Mouse (Mus musculus) hindlimb bud, embryonic 11.5 days (tissue): ENCODE results near the gene Parp8.
A peak's percentile ranks its signal among the peaks of the same experiment; 100 is the strongest.

Source experiments
- DNase-seq: peaks from one replicate; pipeline ENCODE4 v3.0.0-alpha.2; 2012; ENCODE audit warnings: low read depth, low spot score; ENCODE audit errors: extremely low spot score

The Parp8 gene

DNA sequence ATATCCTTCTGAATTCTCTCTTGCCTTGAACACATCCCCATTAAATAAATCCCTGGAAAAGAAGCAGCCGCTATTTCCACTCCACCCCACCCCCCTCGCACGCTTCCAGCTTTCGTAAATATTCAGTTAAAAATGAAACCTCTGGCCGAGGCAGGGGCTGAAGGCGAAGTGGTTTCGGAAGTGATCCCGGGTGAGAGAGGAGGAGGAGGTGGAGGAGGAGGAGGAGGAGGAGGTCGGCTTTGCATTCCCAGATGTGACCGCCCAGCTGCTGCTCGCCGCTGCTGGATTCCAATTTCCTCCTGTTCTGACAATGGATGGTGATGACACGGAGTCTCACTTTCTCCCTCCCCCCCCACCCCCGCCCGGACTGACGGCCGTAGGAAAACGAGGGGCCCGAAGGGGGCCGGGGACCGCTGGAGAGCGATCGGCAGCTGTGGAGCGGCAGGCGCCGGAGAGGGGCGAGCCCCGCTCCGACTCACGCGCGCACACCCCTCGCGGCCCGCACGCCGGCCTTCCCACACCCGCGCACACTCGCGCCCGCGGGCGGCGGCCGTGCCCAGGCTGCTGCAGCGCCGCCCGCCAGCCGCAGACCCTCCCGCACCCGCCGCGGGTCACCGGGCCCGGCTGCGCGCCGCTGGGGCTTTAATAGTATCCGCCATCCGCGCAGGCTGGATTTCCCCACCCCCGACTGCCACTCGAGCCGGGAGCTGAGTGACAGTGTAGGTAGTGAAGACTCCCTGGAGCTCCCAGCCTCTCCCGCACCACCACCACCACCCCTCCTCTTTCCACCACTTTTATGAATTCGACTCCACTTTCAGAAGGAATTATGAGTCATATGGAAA is at the start of gene Parp8:
Gene Parp8, minus strand, starts transcription at position 312 of the 842 bp plus-strand sequence.
- DNase-seq = no peak

DNA sequence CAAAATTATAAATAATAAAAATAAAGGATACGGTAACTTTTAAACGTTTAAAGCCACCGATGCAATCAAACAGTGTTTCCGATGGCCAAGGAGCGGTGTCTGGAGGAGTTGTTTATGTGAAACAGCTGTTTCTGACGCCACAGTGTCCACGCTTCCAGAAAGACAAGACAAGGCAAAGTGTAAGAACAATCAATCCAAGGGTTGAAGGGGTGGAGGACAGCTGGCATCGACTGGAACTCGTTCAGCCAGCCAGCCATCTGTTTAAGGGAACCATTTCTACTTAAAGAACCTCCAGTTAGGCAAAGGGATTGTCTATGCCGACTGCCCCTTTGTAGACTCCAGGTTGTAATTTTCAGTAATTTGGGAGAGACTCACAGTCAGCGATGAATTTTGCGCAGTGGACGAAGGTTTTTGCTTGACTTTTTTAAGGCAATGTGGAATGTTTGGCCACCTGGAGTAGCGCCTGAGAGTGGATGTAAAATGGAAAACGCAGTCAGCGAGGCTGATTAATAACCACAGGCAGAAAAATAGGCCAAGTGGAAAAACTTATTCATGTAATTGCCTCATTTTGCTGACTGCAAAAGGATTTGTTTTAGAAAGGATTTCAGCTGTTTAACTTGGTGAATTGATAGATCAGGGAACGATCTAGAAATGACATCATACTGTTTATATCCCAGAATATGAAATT is 37.4 kb upstream of the Parp8 start:
- DNase-seq = no peak

DNA sequence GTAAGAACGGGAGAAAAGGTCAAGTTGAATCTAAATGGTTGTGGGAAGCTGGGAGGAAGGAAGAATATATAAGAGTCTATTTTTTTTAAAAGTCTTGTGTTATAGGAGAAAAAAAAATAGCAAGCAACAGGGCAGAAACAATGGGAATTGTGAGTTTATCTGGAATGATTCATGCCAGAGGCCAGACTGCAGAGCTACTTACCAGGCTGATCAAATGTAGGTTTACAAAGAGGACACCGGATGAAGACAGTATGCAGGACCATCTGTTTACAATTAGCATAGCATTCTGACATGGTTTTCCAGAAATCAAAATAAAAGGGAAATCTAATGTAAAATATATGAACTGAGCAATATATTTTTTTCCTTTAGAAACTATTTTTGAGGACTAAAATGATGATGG is 31.1 kb upstream of the Parp8 start:
- no peak for DNase-seq

DNA sequence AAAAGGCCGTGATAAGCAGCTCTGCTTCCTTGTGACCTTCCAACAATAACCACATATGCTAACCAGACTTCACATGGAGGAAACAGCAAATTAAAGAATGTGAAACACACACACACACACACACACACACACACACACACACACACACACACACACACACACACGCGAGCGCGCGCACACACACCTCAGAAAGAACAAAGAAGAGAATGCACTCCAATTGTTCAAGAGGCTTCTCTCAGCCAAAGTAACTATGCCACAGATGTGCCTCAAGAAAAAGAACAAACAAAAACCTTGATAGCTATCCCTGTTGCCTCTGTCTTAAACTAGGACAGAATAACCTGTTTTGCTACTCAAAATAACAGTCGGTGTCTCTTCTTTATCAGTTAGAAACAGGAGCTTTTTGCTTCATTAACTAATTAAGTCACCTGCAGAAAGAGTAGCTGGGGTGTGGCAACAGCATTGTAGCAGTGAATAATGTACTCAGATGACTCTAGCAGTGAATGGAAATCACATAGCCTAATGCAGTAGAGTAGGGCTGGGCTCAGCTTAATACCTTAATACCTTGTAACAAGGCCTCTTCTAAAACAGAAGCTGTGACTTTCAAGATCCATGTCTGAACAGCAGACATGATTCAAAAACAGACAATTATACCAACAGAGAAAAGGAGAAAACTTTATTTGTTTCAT is 29.6 kb upstream of the Parp8 start:
- DNase-seq = no peak

DNA sequence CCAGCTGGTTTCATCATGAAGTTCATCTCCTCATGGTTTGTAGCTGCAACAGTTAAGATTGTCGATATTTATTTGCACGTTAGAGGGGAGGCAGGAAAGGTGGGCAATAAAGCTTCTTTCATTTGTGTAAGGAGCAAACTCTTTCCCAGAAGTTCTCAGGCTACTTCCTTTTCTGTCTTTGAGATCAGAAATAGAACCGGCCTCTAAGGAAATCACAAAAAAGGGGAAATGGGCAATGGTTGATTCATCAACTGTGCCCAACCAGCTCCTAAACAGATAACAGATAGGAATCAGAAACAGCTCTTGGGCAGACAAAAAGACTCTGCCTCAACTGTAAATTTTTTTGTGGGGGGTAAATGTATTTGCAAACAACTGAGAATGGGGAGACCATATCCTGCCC is 27.4 kb upstream of the Parp8 start:
- no peak for DNase-seq

DNA sequence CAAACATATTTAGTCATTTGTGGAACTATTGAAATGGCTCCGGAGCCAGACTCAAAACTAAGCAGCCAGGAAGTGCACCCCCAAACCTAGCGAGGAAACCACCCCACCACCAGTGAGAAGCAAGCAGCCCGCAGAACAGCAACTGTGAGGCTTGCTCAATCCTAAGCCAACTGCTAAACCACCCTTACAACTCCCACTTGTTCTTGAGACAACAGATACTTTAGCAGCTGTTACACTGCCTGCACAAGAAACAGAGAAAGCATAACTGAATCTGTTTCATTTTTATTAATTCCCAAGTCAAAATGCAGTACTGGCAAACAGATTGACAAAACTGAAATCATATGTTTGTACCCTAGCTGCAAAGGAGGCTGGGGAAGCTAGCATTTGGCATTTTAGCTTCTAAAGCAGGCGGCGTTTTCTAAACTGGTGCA is 23.2 kb upstream of the Parp8 start:
- DNase-seq = no peak

DNA sequence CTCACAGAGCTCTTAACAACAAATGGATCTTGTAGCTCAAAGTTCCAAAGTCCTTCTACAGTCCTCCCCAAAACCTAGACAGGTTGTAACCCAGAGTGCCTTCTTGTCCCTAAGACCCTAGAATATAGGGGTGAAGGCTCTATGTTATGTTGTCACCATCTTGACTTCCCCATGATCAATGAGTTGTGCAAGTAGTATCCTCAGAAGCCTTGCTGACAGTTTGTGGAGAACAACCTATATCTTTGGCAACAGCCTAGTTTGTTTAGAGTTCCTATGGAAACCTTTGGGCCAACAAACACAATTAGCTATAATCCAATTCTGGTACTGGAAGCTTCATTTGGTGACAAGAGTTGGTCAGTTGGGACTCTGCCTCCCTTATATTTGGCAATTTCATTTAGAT is 18.2 kb upstream of the Parp8 start:
- no peak for DNase-seq

DNA sequence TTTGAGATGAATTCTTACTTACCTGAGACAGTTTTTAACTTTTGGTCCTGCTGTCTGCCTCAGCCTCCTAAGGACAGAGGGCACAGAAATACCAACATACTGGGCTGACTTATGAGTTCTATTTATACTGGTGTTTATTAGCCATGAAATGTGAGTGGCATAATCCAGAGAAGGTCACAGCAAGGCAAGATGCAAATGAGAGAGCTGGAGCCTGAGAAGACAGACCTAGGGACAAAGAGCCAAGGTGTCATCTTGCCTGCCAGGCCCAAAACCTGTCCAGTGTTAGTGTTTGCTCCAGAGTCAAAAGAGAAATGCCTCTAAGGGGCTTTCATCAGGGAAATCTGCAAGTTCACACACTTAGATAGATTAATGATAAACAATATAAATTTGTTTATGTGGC is 15.7 kb upstream of the Parp8 start:
- no peak for DNase-seq

DNA sequence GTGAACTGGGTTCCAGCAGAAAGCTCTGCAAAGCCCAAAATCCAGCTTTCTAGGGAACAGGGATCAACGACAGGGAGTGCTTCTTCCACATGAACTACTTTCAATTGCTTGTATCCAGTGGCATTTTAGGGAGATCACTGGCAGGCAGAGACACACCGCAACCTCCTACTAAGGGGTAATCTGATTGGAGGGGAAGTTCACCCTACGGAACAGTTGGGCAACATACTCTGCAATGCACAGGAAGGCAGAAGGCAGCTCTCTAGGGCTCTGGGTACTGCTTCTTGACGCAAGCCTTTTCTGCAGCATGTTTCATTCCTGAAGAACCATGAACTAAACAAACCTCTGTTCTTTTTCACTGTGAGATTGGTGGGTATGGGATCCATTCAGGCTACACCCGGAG is 10.9 kb upstream of the Parp8 start:
- no peak for DNase-seq

DNA sequence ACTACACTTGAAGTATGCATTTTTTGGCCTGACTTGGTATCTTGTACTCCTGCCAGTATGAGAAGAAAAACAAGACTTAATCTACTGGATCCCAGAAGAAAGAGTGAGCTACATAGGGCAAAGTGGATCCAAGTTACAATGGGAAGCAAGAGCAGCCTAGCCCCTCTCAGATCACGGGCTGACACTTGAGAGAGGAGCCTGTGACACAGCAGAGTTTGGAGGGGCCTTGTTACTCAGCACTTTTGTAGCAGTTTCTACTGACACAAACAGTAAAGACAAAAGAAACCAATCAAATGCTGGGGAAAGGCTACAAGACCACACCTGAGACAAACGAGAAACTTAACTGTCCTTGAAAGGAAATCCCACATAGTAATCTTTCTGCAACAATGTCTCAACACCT is 9.8 kb upstream of the Parp8 start:
- no peak for DNase-seq

DNA sequence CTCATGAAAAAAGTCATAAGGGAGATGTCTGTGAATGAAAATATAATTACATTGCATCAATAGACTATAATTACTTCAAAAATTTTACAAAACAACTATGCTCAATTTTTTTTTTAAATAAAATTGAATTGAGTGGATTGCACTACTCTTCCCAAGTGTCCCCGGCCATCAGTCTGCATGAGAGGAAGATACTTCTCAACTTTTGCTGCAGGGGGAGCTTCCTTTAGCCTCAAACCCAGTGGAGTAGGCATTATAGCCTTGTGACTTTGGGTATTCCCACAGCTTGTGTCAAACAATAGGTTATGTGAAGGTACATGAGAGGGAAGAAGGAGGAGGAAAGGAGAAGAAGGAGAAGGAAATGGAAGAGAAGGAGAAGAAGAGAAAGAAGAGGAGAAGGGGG is 9.3 kb upstream of the Parp8 start:
- no peak for DNase-seq

DNA sequence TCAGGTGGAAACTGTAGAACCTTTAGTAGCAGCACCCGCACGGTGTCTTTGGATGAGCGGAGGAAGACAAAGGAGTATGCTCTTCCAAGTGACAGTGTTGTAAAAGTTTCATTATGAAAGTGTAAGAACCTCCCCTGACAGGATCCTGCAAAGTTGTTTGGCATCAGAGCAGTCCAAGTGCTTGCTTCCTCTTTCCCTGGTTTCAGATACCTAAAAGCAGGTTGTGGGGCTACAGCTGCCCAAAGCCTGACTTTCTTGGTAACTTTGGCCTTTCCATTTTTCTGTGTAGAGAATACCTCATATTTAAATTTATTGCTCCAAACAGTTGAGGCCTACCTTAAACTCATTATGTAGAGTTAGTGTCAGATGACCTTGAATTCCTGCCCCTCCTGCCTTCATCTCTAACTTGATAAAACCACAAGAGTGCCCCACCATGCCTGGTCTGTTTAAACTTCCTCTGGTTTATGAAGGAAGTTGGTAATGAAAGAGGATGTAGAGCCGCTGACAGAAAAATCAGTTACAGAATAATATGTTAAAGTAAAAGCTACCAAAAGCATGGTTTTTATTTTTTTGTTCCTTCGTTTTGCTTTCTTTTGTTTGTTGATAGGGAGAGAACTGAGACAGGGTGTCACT is 8.5 kb upstream of the Parp8 start:
- no peak for DNase-seq

DNA sequence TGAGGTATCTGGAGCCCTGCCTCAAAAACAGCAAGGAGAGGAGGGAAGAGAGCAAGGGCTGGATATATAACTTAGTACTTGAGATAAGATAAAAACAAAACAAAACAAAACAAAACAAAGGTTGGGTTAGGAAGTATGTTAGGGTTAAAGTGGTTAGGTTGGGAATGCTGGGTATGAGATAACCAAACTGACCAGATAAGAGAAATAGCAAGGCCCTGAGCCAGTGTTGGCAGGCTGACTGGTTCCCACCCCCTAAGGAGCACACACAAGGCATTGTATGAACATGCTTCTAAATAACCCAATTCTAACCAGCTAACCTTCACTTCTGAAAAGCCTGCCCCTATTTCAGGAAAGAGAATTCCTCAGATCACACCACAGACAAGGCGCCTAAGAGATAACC is 7.1 kb upstream of the Parp8 start:
- DNase-seq = no peak

DNA sequence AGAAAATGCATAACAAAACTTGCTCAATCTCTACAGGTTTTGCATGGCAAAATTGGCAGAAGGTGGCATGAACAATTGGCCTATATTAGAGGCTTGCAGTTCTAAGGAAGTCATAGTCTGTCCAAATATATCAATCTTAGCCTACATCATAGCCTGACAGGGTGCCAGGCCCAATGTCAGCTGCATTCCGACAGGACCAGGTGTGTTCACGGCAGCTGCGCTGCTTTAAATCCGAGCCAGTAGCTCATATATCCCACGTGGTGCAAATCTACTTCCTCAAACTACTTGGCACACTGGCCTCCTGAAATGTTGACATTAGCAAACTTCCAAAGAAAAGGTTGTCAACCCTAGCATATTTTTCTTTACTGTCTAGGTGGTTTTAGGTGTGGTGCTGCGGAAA is 6.2 kb upstream of the Parp8 start:
- DNase-seq = no peak

DNA sequence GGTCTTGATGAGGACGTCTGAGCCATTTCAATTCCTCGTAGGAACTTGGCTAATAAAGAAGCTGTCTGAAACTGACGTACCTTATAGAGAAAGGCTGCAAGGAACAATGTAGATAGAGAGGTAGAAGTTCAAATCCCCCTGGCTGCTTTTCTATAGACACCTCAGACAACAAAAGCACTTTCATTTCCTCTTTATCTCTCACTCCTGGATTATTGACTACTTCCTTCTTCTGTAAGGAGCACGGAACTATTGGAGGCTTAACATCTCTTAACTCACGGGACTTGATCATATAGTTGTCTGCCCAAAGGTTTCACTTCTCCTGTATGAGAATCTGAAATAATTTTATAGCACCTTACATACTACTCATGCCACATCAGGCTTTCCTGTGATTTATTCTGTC is 2.9 kb upstream of the Parp8 start:
- DNase-seq = no peak

DNA sequence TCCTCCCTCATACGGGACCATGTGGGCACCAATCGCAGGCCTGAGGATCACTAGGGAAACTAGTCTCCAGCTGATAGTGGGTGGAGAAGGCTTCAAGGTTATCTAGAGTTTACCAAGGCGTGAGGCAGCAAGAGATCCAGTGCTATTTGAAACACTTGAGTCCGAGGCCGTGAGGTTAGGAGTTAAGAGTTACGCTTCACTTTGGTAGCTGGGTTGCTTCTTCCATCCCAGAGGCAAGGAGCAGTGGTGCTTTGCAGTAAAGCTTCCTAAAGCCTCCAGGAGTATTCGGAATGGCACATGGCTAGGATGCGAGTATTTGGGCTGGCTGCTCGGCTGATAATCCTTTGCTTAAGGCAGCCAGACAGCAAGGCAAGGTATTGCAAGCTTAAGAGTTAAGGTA is 2.0 kb upstream of the Parp8 start:
- DNase-seq = no peak

DNA sequence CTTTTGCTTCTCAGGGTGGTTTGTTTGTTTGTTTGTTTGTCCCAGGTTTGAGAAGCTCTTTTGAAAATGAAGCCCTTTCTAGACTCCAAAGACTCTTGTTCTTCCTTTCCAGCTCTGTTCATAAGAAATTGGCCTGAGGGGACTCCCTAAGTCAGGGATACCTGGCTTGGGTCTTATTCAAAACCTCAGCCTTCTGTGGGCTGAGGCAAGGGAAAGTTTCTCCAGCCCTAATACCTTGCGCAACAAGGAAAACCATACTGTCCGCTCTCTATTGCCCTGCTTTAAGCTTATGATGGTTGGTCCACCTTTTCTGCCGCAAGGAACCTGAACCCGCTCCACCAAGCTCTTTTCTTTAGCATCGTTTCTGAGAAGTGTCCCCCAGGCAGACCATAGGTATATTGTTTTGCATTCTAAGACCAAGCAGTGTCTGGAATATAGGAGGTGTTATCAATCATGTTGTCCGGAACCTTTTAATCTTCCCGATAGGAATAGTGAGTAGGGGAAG is 991 bp upstream of the Parp8 start:
- no peak for DNase-seq

DNA sequence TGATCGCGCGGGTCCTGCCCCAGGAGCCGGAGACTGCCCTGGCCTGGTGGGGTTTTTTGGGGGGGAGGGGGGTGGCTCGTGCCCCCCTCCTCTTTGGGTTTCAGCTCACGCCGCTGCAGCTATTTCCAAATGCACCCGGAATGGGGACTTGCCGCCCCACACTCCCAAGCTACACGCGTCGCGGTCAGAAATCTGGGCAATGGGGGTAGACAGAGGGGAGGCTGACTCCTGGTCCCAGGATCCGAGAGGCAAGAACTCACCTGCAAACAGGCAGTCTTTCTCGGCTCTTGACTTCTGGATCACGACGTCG is 466 bp downstream of the Parp8 start:
- no peak for DNase-seq

DNA sequence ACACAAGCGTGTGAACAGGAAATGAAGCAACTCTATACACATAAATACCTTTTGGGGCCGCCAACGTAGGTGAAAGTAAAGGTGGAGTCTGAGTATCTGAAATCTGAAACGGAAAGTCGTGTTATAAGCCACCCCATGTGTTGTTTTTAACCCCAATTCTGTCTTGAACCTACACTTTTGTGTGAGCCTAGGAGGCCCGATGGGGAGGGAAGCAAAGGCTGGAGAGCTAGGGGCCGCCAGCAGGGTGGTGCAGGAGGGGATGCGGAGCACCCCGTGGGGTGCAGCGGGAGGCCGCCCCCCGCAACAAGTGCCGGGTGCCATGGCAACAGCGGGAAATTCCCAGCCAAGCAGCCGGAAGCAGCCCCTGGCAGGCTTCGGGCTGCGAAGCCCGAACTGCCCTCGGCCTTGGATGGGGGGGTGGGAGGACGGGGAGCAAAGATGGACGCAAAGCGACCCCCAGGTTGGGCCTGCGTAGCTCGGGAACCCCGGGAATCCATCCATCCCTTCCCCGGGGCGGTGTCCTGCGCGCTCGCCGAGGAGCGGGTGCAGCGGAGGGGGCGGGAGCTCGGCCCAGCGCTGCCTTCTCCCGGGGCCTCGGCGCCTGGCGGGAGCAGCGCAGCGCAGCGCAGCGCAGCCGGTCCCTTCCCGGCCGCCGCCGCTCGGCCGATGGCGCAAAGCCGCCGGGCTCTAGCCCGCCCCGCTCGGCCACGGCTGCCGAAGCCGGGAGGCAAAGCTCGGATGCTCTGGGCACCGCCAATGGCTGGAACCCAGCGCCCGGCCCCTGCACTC is 1.0 kb downstream of the Parp8 start:
- peak; percentile 39 for DNase-seq

DNA sequence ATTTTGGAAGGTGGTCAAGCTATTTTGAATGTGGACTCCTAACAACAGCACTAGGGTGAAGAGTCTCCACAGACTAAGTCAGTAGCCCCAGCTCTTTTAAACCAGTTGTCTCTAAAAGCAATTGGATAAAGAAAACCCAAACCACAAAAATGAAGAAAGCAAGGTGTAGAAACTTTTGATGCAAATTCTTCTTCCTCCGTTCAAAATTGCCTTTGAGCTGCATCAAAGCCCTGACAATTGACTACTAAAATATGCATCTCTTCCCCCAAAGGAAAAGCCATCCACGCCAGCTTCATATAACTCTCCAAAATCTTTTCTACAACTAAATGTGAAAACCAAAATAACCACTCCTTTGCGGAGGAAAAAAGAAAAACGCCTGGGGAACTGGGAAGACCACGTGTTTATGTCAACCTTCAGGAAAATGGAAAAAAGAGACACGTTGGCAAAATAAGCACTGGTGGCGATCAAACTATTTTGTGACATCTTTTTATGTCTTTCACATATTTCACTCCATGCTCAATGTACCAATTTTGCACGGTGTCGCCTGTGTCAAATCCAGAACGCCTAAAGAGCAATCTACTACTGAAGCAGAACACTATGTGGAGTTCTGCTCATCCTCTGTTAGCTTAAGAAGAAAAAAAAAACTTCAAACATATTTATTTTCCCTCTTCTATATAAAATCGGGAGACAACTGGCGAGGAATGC is 1.8 kb downstream of the Parp8 start:
- no peak for DNase-seq
